Mouse (Mus musculus): ENCODE measurements around the gene Pitpna.

GRCm38 (mm10) chr11:75540209-75540608 is 47.7 kb upstream of the Pitpna start:
- TF ChIP-seq CTCF (IDR thresholded peaks at IDR 0.05; ENCODE audit: low read depth) (no peak), EP300 (IDR thresholded peaks at IDR 0.05; ENCODE audit: low read depth) (no peak)

Data from heart, postnatal 0 days (tissue).